Mouse (Mus musculus) liver, postnatal 0 days (tissue): ENCODE measurements around the gene Haghl. TPM values are rescaled to one million over a fixed set of nuclear protein-coding genes. Genes with fewer than 3 reads are reported as not detected.

Source experiments
- ATAC-seq: fragments of 200-750 bp; cut with Nextera tagmentation; 2 replicates; pipeline ENCODE4 v1.8.0; 2017; ENCODE audit warnings: mild to moderate bottlenecking, moderate library complexity
- DNase-seq: peaks from one replicate; pipeline ENCODE4 v3.0.0-alpha.2; 2016
- H3K27ac ChIP-seq: fragments of 300-500 bp; sonication (generic); 2 replicates; pipeline ENCODE4 v1.5.1; 2014; ENCODE audit warnings: antibody characterized with exemption, moderate library complexity, mild to moderate bottlenecking, low read depth
- H3K27me3 ChIP-seq: fragments of 300-500 bp; sonication (generic); 2 replicates; pipeline ENCODE4 v1.6.1; 2014; ENCODE audit warnings: low read length, control low read depth, mixed read lengths; ENCODE audit not compliant: insufficient read depth
- H3K36me3 ChIP-seq: fragments of 300-500 bp; sonication (generic); replicated peaks from 2 replicates; pipeline ENCODE4 v1.6.1; 2014; ENCODE audit warnings: mild to moderate bottlenecking, control low read depth, low read length, moderate library complexity, mixed read lengths; ENCODE audit not compliant: insufficient read depth
- H3K4me1 ChIP-seq: fragments of 300-500 bp; sonication (generic); 2 replicates; pipeline ENCODE4 v1.6.1; 2014; ENCODE audit warnings: antibody characterized with exemption, mild to moderate bottlenecking, control low read depth; ENCODE audit not compliant: insufficient read depth
- H3K4me2 ChIP-seq: fragments of 300-500 bp; sonication (generic); 2 replicates; pipeline ENCODE4 v1.6.1; 2014; ENCODE audit warnings: low read depth, mild to moderate bottlenecking, low read length, moderate library complexity, mixed read lengths
- H3K4me3 ChIP-seq: fragments of 300-500 bp; sonication (generic); 2 replicates; pipeline ENCODE4 v1.5.1; 2014; ENCODE audit warnings: low read depth, low read length
- H3K9ac ChIP-seq: fragments of 300-500 bp; sonication (generic); replicated peaks from 2 replicates; pipeline ENCODE4 v1.6.1; 2014; ENCODE audit warnings: mild to moderate bottlenecking, moderate library complexity
- H3K9me3 ChIP-seq: fragments of 300-500 bp; sonication (generic); 2 replicates; pipeline ENCODE4 v1.6.1; 2016; ENCODE audit warnings: mild to moderate bottlenecking, control low read depth, low read length, mixed read lengths
- CTCF ChIP-seq: sonication (generic); IDR thresholded peaks from 2 replicates; pipeline ENCODE4 v1.5.1; 2016; ENCODE audit warnings: antibody characterized with exemption, low read depth
- EP300 ChIP-seq: IDR thresholded peaks from 2 replicates; pipeline ENCODE4 v1.6.1; 2016; ENCODE audit warnings: antibody characterized with exemption, low read depth, mild to moderate bottlenecking
- WGBS: fragments of 180-500 bp; shearing (Covaris S2); extraction: QIAGEN DNeasy Blood & Tissue Kit; methylation state at CpG from one replicate; pipeline ENCODE4 v1.1.7; 2014; ENCODE audit not compliant: insufficient replicate concordance; 5-methylcytosine and 5-hydroxymethylcytosine counted together
- polyA plus RNA-seq: library from polyadenylated mRNA; unstranded; fragments of >200 nt; fragmentation: Nextera tagmentation; extraction: Ambion mirVana; gene quantifications from 2 replicates; pipeline ENCODE4 v1.2.1, GENCODE M21; 2015

The Haghl gene
- polyA plus RNA-seq, 1 experiment from 2014 or later, result 9.4 TPM

DNA sequence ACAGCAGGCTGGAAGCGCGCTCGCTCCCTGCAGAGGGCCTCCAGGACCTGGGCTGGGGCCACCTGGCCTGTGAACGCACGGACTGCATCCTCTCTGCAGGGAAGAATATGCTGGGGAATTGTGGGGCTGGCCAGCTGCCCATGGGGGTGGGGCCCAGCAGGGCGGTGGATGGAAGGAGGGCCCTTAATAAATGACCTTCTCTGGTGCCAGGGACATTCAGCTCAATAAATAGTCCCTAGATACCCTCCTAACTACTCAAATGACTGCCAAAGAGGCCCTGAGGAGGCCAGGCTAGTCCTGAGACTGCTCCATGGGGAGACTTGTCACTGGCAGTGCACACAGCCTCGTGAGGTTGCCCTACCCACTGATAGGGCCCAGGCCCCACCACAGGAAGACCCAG, 2.4 kb downstream of the Haghl start:
- Histone ChIP-seq H3K27ac (no peak overlapping the region), H3K4me3 (no peak overlapping the region), H3K4me1 (peaks cover 13% of the 10 kb centered on the region; the same call in 1 of the 2 replicates), H3K9ac (no peak overlapping the region), H3K36me3 (peaks cover 31% of the 10 kb centered on the region), H3K27me3 (no peaks in the 10 kb centered on the region), H3K4me2 (no peak overlapping the region), H3K9me3 (no peaks in the 10 kb centered on the region)
- TF ChIP-seq CTCF, result no peak
- no peak for ATAC-seq
- DNase-seq, result no peak
- WGBS, result 83% methylated on average over 7 of the region's 7 CpGs

DNA sequence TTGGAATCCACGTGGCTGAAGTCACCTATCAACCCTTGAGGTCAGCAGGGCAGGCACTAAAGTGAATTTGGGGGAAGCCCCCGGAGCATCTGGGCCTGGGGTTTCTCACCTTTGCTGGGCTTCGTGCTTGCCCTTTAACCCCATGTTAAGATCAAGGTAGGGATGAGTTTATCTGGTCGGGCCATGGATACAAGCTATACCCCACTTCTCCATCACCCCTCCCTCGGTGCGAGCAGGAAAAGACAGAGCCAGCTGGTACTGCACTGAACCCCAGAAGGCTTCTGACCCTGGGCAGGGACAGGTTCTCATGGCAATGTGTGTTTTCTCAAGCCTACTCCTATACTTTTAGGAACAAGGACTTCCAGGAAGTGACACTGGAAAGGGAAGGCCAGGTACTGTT, 4.1 kb downstream of the Haghl start:
- H3K27ac ChIP-seq, result no peak overlapping the region
- H3K9me3 ChIP-seq, result no peaks in the 10 kb centered on the region
- TF ChIP-seq CTCF (no peak), EP300 (no peak)
- no peak for DNase-seq
- peaks cover 42% of the 10 kb centered on the region for H3K36me3 ChIP-seq
- no peak overlapping the region for H3K4me3 ChIP-seq
- no peaks in the 10 kb centered on the region for H3K27me3 ChIP-seq
- WGBS, result 80% methylated on average over 6 of the region's 6 CpGs
- no peak for ATAC-seq
- H3K4me1 ChIP-seq, result peaks cover 13% of the 10 kb centered on the region; the same call in 1 of the 2 replicates
- H3K9ac ChIP-seq, result no peak overlapping the region
- H3K4me2 ChIP-seq, result no peak overlapping the region

GRCm38 (mm10) chr17:25777948-25778347, 7.5 kb downstream of the Haghl start:
- 87% methylated on average over 5 of the region's 5 CpGs for WGBS
- Histone ChIP-seq H3K9me3 (no peaks in the 10 kb centered on the region), H3K4me3 (no peak overlapping the region), H3K27ac (no peak overlapping the region), H3K27me3 (no peaks in the 10 kb centered on the region), H3K4me1 (peaks cover 7% of the 10 kb centered on the region; the same call in 1 of the 2 replicates), H3K9ac (no peak overlapping the region), H3K36me3 (peaks cover 48% of the 10 kb centered on the region), H3K4me2 (no peak overlapping the region)
- DNase-seq (no peak), ATAC-seq (no peak)
- TF ChIP-seq EP300 (no peak), CTCF (no peak)

DNA sequence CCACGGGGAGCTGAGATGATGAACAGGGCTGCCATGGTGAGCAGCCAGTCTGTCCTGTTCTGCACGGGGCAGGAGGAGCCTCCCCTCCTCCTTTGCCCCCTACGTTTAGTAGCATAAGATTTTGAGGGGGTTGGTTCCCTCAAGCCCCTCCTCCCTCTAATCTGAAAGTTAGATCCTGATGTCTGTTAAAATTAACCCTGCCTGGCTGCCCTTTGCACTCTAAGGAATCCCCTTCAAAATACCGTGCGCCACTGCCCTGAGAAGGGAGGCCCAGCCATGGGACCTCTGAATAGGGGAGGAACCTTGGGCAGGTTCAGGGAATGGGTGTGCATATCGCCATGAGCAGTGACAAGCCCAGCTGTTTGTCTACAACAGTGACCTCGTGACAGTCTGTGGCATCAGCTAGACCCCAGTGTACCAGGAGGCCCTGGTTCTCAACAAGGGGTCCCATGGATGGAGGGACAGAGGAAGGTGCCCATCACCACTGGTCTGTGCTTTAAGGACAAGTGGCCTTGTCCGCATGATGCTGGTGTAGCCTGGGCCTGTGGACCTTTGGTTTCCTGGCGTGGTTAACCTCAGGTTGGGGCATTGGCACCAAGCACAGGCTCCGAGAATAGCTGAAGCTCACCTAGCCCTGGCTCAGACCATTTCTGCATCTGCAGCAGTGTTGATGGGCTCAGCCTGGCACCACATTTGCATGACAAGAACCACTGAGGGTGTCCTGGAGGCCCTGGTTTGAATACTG, 10.0 kb downstream of the Haghl start:
- no peak overlapping the region for H3K4me2 ChIP-seq
- TF ChIP-seq CTCF (no peak), EP300 (no peak)
- no peak for DNase-seq
- ATAC-seq, result no peak
- WGBS, result 73% methylated on average over 10 of the region's 10 CpGs
- H3K9me3 ChIP-seq, result no peaks in the 10 kb centered on the region
- H3K27ac ChIP-seq, result no peak overlapping the region
- no peak overlapping the region for H3K9ac ChIP-seq
- H3K4me3 ChIP-seq, result no peak overlapping the region
- peaks cover 27% of the 10 kb centered on the region for H3K36me3 ChIP-seq
- H3K4me1 ChIP-seq, result peaks cover 7% of the 10 kb centered on the region; the same call in 1 of the 2 replicates
- no peaks in the 10 kb centered on the region for H3K27me3 ChIP-seq

- H3K4me3 ChIP-seq, result peak within 1 kb of the TSS; percentile 84
- peak; percentile 97 for ATAC-seq
- TF ChIP-seq EP300 (no peak), CTCF (peak; percentile 100)
- H3K4me1 ChIP-seq, result peaks cover 7% of the 10 kb centered on the region; the same call in 1 of the 2 replicates
- peak within 1 kb of the TSS; percentile 55; the same call in 1 of the 2 replicates for H3K27ac ChIP-seq
- H3K36me3 ChIP-seq, result peaks cover 17% of the 10 kb centered on the region; the same call in 1 of the 2 replicates
- H3K4me2 ChIP-seq, result peak within 1 kb of the TSS; percentile 86
- under 1% methylated on average over 37 of the region's 37 CpGs for WGBS
- no peaks in the 10 kb centered on the region for H3K27me3 ChIP-seq
- peak within 1 kb of the TSS; percentile 95 for H3K9ac ChIP-seq
- DNase-seq, result peak; percentile 98
- no peaks in the 10 kb centered on the region for H3K9me3 ChIP-seq
These were observed 11.8 kb downstream of the Haghl start, which contains the start of gene Narfl for GRCm38 (mm10) chr17:25773549-25774120. Narfl (plus strand) TSS chr17:25773776.

DNA sequence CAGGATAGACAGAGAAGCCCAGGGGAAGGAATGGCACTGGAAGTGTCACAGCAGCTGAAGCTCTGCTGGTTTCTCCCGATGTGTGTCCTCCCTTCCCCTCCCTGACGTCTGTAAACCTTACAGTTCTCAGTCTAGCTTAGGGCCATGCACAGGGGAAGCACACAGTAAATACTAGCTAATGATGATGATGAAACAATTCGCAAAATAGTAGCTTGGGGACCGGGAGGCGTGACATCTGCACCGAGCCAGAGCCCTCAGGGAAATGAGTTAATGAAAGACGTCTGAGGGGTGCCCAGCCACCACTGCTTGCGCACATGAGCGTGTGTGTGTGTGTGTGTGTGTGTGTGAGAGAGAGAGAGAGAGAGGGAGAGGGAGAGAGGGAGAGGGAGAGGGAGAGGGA, 16.1 kb downstream of the Haghl start:
- no peaks in the 10 kb centered on the region for H3K27me3 ChIP-seq

More for the DNA sequence above, 16.1 kb downstream of the Haghl start:
- no peak overlapping the region for H3K27ac ChIP-seq
- H3K4me2 ChIP-seq, result no peak overlapping the region
- ATAC-seq (no peak), DNase-seq (no peak)
- peaks cover 4% of the 10 kb centered on the region; the same call in 1 of the 2 replicates for H3K4me1 ChIP-seq
- no peaks in the 10 kb centered on the region for H3K36me3 ChIP-seq
- no peak overlapping the region for H3K4me3 ChIP-seq
- WGBS, result 49% methylated on average over 9 of the region's 9 CpGs
- H3K9ac ChIP-seq, result no peak overlapping the region
- TF ChIP-seq EP300, result no peak
- no peak for TF ChIP-seq CTCF
- H3K9me3 ChIP-seq, result no peaks in the 10 kb centered on the region
